Mouse (Mus musculus): ENCODE results near the gene Megf11.

Gene Megf11

DNA sequence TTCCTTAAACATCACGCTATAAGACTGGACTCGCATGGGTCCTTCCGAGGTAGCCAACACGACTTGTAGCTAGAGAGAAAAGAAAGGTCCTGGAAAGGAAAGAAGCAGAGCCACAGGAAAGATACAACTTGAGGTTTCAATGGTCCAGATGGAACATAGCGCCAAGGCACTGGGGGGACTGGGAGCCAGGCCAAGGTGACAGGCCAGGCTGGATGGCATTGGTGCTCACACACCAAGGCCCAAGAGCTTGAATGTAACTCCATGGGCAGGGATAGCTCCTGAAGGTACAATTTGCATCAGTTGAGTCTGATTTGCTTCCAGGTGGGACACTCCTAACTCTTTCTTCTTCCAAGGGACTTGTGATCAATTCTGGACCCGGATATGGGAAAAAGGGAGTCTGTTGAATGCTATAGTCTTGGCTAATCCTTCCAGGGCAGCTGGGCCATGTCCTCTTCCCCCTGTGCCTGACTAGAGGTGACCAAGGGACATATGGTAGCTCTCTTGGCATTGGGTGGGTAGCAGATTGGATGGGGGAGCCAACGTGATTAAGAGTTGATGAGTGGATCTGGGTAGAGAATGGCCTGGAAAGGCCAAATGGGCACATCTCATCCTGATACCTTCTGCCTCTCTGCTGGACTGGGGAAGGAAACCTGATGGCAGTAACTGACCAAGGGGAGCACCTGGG, 172.6 kb downstream of the Megf11 start:
- DNase-seq (ENCODE audit: low read depth, low spot score): no peak

DNA sequence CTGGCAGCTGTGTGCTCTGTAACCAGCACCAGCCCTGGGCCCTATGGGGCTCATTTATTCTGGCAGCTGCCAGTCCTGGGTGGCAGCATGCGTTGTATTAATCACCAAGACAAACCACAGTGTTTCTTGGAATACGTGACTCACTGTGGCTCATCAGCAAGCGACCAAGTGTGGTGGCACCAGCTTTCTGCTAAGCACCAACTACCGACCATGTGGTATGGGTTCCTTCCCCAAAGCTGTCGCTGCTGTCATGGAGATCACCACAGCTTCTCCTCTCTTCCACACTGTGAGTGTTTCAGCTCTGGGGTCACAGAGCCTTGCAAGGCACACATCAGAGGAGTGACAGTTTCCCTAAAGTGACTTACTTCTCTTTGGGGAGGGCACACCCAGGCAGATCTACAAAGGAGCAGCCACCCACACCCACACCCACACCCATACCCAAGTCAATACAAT, 178.9 kb downstream of the Megf11 start:
- DNase-seq (ENCODE audit: low read depth, low spot score): no peak

DNA sequence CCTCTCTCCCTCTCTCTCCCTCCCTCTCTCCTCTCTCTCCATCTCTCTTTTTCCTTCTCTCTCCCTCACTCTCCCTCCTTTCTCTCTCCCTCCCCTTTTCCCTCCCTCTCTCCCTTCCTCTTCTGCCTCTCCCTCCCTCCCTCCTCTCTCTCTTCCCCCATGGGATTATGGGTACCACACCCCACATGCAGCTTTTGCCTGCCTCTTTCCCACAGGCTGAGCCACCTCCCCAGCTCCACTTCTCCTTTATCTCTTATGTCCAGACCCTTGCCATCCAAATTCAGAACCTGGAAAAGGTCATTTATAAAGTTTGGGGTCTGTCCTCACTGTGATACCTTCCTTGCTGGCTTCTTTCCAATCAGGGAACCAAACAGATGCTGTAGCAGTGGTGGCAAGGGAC, 180.5 kb downstream of the Megf11 start:
- no peak for DNase-seq (ENCODE audit: low read depth, low spot score)

DNA sequence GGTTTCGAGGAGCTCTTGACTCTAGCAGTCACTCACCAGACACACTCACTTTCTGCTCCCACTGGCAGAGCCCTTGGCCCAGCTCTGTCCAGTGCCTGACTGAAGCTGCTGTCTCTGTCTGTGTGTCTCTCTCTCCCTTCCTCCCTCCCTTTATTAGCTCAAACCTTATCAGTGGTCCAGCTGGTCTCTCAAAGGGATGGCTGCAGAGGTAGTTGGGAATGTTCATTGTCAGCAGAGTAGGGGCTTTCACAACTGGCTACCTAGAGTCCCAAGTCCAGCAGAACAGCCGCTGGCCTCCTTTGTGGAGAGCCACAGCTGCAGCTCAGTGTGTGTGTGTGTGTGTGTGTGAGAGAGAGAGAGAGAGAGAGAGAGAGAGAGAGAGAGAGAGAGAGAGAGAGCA, 180.9 kb downstream of the Megf11 start:
- no peak for DNase-seq (ENCODE audit: low read depth, low spot score)

DNA sequence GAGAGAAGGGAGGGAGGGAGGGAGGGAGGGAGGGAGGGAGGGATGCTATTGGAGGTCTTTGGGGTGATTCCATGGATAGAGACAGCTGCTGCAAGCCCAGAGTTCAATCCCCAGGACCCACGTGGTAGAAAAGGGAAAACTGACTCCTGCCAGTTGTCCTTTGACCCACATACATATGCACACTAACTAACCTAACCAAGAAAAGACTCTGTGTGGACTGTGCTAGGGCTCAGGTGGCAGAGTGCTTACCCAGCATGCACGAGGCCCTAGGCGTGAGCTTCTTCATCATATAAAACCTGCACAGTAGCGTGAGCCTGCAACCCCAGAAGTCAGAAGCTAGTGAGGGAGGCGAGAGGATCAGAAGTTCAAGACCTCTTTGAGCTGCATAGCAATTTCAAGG, 182.1 kb downstream of the Megf11 start:
- DNase-seq (ENCODE audit: low read depth, low spot score): no peak

DNA sequence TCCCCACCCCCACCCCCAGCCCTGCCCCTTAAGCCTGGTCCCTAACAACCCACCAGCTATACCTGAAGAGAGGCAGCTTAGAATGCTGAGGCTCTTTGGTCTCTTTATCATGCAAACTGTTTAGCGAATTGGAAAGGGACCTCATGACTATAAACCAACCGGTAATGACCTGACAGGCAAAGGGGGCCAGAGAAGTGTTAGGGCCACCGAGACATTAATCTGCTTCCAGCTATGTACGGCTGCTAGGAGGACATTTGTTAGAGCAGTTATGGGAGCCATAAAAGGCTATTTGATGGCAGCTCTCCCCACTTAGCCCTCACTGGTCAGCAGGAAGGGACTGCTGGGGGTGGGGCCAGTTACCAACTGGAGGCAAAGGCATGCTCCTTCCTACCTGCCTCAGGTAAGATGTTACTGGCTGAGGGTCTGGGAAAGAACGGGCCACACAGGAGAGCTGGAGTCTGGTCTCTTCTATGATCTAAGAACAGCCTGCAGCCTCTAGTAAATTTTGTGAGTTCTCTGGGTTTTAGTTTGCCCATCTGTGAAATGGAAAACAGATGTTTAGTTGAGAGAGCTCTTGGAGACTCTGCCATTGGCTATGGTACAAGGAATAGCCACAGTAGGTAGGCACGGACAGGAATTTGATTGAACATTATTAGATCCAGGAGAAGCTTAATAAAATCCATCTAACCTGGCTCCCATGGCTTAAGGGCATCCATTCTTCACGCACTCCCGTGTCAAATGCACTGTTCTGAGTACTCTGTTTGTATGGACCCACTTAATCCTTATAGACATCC, 183.2 kb downstream of the Megf11 start:
- DNase-seq (ENCODE audit: low read depth, low spot score): no peak

DNA sequence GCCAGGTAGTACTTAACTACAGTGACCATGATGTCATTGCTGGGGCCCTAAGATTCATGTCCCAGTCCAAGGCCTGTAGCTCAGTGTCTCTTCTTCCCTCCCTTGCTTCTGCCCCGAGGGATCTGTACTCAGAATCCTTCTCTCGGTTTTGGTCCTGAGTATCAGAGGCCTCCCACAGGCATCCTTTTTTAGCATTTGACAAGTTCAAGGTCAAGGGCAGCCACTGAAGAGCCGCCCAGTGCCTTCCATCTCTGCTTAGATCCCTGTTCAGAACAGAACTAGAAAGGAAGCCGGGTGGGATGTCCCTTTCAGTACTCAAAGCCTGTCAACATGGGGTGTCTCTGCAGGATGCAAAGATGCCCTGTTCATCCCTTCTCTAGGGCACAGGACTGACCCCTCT, 185.0 kb downstream of the Megf11 start:
- DNase-seq (ENCODE audit: low read depth, low spot score): no peak

DNA sequence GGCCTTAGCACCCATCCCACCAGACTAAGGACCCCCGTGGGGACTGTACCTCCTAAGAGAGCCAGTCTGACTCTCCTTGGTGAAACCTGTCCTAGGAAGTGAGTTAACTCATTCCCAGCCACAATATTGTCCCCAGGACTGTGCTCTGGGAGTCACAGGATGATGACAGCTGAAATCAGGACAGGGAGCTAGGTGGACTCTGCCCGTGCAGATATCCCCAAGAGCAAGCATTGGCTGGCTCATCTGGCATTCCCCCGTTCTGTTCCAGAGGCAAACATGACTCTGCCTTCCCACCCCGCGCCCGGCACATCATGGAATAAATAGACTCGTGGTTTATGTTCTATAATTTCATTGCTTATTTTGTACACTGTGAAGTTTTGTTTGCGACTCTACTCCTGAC, 185.7 kb downstream of the Megf11 start:
- DNase-seq (ENCODE audit: low read depth, low spot score): no peak

DNA sequence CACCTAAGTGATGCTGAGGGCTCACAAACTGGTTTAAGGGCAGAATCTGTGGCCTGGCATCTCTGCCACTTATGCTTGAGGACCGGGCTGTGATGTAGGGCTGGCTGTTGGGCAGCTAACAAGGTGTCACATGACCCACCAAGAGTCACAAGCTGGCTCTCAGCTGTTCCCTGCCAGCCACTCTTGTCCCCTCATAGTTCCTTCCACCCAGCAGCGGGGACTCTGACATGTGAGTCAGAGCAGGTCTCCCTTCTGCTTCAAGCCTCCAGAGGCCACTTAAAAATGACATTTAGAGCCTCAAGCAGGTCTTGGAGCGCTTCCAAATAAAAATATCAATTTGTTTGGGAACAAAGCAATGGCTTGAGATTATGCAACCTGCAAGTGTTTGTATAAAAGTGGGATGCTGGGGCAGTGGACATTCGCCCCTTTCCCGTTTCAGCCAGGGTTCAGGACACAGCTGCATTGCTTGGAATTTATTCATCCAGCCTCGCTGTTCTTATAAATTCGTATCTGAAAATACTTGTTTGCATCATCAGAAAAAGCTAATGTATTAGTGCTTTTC, 187.3 kb downstream of the Megf11 start:
- no peak for DNase-seq (ENCODE audit: low read depth, low spot score)

DNA sequence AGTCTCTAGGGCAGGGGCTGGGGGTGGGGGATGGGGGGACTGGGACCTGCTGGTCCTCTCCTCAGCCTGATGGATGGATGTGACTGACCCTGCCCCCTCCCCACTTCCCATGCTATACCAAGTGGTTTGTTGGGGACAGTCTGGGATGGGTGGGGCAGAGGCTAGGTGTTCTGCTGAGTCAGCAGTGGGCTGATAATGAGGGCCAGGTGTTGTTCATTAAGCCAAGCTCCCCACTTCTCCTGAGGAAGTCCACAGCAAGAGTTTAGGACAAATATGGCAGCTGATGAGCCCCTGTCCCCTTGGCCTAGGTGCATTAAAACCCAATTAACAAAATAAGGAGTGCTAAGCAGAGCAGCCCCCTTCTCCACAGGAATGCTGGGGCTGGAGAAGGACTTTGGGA, 190.2 kb downstream of the Megf11 start:
- DNase-seq (ENCODE audit: low read depth, low spot score): no peak

DNA sequence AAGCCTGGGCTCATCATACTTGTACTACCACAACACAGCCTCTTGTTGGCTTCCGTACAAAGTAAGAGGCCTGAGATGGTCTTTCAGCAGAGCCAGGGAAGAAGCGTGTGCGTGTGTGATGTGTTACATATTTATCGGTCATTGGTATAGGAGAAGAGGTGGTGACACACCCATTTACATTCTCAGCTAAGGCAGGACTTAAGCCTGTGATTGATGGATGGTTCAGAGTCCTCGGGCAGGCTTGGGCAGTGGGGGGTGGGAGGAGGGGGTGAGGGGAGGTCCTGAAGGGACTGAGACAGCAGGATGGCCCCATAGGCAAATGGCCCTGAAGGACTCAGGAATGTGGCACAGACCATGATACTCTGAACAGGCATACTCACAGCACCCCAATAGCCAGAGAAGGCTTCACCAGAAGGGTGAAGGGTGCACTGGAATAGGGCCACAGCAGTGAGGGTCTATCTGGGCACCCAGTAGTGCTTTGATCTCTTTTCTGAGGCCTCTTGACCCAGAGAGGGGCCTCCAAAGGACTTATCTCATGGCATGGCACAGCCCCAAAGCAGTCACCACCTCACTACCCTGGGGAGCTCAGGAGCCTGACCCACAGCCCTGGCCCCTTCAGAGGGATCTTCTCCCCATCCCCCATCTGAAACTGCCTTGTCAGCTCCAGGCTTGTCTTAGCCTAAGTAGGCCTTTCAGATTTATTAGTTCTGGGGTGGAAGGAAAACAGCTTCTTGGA, 190.9 kb downstream of the Megf11 start:
- DNase-seq (ENCODE audit: low read depth, low spot score): no peak

DNA sequence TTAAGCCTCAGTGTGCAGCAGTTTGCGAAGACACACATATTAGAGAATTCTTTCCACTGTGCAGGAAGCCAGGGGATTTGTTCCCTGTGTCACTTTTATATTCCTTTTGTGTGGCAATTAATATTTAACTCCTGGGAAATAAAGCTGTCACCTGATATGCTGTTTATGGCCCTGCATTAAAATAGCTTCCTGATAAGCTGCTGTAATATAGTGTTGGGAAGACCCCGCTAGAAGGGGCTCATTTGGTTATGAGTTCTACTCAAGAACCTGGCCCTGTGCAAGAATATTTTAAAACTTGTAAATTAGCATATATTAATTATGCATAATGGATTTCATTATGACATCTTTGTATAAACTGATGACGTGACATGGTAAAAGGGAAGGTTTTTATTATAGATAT, 191.7 kb downstream of the Megf11 start:
- no peak for DNase-seq (ENCODE audit: low read depth, low spot score)

DNA sequence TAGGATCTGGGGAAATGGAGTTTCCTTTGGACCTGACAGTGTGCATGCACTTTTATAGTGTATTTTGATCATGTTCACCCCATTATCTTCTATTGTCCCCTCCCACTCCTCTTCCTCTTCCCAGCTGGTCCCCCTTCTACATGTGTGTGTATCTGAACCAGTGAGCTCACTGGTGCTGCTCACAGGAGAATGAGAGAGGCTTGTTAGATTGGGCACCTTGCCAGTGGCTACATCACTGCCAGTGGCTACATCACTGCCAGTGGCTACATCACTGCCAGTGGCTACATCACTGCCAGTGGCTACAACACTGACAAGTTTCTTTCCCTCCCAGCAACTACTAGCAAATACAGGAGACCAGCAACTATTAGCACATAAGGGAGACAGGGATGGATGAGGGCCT, 192.6 kb downstream of the Megf11 start:
- DNase-seq (ENCODE audit: low read depth, low spot score): no peak

DNA sequence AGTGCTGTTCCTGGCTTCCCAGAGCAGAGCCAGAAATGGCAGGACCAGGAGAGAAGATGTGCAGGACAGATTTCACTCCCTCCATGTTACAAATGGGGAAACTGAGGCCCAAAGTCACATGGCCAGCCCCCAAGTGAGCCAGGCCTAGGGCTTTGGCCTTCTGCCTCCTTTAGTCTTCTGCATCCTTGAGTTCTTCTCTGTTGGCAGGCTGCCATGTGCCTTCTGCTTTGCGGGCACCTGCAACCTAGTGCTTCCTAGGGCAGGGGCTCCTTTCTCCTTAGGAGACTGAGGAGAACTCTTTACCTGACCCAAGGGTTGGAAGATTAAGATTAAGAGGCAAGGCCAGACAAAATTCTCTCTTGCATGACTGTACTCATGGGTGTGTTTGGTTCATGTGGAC, 193.9 kb downstream of the Megf11 start:
- DNase-seq (ENCODE audit: low read depth, low spot score): no peak

DNA sequence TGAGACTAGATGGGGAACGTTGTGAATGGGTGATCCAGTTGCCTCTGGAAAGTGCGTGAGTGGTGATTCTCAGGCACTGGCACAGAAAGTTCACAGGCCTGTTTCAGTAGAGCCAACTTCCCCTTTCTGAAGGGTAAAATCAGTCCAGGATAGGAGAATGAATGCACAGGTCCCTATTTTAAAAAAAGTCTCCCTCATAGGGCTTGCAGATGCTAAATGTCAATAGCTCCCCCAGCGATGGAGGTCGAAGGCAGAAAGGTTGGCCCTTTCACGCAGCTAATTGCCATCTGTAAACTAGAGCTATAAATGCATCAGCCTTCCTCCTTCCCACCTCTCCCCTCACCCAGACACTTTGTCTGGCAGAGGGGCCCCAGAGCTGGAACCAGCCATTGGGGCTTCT, 200.9 kb downstream of the Megf11 start:
- DNase-seq (ENCODE audit: low read depth, low spot score): no peak

DNA sequence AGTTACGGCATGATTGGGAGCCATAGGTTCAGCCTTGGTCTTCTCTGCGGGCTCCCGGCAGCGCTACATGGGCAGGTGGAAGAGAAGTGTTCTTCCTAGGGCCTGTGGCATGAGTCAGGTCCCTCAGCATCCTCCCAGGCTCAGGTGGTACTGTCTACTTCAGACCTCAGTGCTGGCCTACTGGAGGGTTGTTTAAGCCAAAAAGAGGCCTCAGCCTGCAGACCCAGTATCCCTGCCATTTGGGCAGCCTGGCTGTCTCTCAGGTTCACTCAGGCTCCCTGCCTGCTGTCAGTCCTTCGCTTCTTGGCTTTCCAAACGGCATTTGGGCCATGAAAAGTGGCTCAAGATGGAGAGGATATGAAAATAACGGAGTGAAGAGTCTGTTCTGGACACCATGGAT, 202.6 kb downstream of the Megf11 start:
- no peak for DNase-seq (ENCODE audit: low read depth, low spot score)

DNA sequence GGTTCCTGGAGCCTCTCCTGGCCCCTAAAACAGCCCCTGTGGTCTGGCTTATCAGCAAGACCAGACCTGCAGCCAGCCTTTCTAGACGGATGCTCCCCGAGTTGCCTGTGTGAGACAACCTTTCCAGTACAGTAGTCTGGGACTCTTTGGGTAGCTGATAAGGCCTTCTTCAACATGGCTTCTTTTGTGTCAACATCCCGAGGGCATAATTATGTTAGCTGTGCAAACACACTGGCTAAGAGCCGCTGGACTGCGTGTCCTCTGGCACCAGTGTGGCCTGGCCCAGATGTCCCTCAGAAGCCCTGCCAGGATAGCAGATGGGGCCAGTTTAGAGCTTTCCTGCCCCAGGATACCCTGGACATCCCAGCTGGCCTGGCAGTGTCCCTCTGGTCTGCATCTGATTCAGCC, 205.2 kb downstream of the Megf11 start:
- DNase-seq (ENCODE audit: low read depth, low spot score): no peak

DNA sequence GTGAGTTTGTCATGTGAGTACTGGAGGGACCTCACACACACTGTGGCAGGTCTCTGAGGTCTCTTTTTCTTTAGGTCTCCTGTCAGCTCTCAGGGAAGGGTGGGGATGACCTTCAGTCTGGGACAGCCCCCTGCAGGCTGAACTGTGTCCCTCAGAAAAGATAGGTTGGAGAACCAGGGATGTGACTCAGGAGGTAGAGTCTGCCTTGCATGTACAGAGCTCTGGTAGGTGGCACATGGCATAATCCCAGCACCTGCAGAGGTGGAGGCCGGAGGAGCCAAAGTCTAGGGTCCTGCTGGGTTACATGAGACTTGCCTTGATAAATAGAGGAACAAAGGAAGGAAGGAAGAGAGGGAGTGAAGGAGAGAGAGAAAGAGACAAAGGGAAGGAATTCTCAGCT, 206.0 kb downstream of the Megf11 start:
- no peak for DNase-seq (ENCODE audit: low read depth, low spot score)

DNA sequence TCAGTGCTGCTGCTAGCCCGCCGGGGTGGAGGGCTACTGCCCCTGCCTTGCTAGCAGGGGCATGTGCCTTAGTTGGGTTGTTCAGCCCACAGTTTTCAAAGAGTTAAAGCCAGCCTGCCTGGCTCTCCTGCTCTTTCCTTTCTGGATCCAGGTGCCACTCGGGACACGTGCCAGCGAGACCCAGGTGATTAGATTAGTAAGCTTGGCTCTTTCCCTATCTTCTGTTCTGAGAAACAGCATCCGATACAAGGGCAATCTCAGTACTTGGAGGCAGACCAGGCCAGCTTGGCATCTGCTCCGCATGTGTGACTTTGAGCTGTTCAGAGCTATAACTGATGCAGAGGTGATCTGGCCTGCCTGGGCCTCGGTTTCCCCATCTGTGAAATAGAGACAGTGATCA, 209.0 kb downstream of the Megf11 start:
- no peak for DNase-seq (ENCODE audit: low read depth, low spot score)

DNA sequence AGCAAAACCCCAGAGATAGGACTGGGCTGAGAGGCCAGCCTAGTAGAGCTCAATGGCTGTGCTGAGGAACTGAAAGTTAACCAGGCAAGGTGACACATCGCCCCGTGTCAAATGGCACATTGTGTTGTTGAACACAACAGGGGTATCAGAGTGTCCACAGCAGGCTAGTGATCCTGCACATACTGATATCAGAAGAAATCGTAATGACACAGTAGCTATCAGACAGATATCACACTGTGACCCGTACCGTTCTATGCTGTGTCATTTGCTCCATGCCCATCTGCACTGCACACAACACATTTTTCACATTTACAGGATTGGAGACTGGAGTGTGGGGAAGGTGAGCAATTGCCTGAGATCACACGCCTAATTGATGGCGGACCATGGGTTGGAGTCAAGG, 213.0 kb downstream of the Megf11 start:
- DNase-seq (ENCODE audit: low read depth, low spot score): no peak

DNA sequence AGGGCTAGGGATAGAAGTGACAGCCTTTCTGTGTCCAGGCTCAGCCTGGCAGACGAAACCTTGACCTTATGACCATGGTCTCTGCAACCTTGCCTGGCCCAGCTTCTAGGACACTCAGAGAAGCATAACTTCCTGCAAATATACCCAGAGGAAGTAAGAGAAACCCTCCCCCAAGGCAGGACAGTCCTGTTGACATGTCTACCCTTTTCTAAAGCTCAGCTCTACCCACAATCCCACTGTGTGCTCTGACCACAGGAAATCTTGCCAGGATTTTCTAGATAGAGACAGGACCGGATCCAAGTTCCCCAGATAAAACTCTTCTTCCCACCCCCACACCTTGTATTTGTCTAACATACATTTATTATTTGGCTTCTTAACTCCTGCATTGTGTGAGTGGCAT, 215.3 kb downstream of the Megf11 start:
- DNase-seq (ENCODE audit: low read depth, low spot score): no peak

DNA sequence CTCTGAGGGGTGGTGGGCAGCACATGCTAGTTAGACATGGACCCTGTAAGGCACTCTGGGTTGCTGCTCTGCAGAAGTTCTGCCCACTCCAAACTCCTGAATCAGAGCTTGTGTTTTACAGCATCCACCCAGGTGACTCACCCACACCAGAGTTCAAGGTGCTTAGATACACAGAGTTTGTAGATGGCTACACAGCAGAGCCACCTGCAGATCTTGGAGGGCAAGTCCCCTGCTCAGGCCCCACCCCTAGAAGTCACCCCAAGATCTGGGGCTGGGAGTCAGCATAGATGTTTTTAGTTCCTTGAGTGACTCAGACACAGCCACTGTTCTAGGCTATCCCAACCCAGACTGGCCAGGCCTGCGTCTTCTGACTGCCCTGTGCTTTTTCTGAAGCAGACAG, 217.5 kb downstream of the Megf11 start:
- DNase-seq (ENCODE audit: low read depth, low spot score): no peak
